Mouse (Mus musculus) kidney, adult 8-10 months (tissue): ENCODE data around the gene Rraga.
A peak's percentile ranks its signal among the peaks of the same experiment; 100 is the strongest.
"Not testable (repeated sequence)": the region's sequence is repeated elsewhere in the genome, so short reads cannot be mapped to it uniquely, and the experiment has no call there.

Source experiments
- DNase-seq, 2 experiments: peaks; one replicate each; pipeline ENCODE4 v3.0.0; 2022

The Rraga gene

DNA sequence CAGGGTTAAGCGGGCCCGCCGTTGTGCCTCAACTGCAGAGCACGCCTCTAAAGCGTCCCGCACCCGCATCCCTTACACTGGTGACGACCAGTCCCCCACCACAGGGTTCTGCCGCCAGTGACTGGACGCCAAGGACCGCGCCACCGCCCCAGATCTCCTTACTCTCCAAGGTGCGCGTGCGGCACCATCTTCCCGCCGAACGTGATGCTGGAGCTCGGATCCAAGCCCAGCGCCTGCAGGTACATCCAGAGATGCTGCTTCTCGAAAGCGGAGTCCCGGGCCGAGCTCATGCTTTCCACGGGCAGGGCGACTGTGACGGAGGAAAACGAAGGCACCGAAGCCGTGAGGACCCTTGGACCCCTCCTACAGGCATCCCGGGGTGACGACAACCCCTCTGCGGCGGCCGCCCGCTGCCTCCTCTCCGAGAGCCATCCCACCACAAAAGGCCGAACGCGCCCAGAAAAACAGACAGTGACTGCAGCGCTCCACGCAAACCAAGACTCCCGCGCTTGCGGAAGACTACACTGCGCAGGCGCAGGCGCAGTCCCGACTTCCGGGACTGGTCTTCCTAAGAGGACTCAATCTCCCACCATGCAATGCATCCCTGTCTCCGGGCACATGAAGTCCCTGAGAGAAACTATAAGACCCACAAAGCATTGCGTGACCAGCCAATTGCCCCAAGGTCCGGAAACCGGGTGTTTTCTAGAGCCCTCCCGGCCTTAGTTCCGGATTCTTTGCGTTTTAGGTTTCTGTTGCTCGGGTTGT lies 36.2 kb downstream of the Rraga start, which contains the start of gene Haus6:
Gene Haus6, minus strand, starts transcription at position 532 of the 765 bp plus-strand sequence.
- peak; percentile 91 to 97 for DNase-seq

DNA sequence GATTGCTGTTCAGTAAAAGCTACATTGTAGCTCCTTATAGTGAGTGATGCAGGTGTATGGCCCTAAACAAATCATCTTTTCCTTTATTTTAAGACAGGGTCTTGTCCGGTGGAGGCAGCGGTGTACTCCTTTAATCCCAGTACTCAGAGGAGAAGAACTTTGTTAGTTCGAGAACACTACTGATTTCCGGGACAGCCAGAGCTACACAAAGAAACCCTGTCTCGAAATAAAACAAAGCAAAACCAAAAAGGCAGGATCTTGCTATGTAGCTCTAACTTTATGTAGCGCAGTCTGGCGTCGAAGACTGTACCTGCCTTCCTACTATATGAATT lies 36.8 kb downstream of the Rraga start:
- DNase-seq: no peak

GRCm38 (mm10) chr4:86620506-86620905 lies 45.0 kb downstream of the Rraga start:
- DNase-seq: no peak

- no peak for DNase-seq
Observed at GRCm38 (mm10) chr4:86622116-86622515, 46.6 kb downstream of the Rraga start.

DNA sequence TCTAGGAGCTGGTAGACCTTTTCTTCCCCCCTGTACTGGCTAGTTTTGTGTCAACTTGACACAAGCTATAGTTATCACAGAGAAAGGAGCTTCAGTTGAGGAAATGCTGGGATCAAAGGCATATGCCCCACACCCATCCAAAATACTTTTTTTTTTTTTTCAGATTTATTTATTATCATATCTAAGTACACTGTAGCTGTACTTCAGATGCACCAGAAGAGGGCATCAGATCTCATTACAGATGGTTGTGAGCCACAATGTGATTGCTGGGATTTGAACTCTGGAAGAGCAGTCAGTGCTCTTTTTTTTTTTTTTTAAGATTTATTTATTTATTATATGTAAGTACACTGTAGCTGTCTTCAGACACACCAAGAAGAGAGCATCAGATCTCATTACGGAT lies 47.1 kb downstream of the Rraga start:
- DNase-seq: not testable (repeated sequence)

DNA sequence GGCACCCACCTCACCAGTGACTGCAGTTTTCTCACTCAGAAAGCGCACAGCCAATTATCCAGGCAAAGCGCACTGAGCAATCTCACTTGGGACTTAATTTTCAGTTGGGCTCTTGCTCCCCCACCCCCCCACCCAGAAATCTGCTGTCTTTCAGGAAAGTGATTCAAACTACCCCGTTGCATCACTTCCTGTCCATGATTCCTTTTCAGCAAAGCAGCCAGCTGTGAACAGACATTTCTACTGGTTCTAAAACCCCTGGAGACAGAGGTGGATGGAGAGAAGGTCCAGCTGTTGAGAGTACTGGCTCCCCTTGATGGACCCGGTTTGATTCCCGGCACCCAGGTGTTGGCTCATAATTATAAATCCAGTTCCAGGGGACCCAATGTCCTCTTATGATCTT lies 50.0 kb downstream of the Rraga start:
- DNase-seq: no peak

DNA sequence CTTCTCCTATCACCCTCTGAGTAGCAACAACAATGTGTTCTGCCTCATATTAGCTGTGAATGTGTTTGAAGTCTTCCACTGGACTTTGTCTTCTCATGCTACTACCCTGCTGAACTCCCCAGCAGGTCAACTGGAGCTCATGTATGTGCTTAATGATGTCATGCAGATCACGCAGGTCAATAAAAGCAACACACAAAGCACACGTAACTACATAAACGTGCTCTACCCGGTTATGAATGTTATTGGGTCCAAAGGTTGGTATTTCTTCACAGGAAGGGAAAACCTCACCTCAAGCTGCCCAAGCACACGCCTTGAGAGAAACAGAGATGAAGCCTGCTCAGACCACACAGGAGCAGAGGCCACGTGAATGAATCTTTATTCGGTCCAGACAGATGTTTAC lies 51.0 kb downstream of the Rraga start:
- DNase-seq: not testable (repeated sequence)
